Mouse (Mus musculus) G1E (cell line): ENCODE data around the gene Col7a1. TPM values are rescaled to one million over a fixed set of nuclear protein-coding genes. Genes with fewer than 3 reads are reported as not detected.
A peak's percentile ranks its signal among the peaks of the same experiment; 100 is the strongest.

Experiments used
- ATAC-seq: 2 replicates; pipeline ENCODE4 v1.8.0; 2016; ENCODE audit warnings: mild to moderate bottlenecking; ENCODE audit not compliant: insufficient number of reproducible peaks, poor library complexity, low FRiP score, severe bottlenecking; ENCODE audit errors: extremely low read depth
- DNase-seq: peaks from one replicate; pipeline ENCODE4 v3.0.0; 2012; ENCODE audit warnings: low spot score
- H3K27me3 ChIP-seq: 2 replicates; pipeline ENCODE4 v1.6.1; 2012; ENCODE audit warnings: mild to moderate bottlenecking, low read length, inconsistent platforms; ENCODE audit not compliant: insufficient read depth
- H3K36me3 ChIP-seq: replicated peaks from 2 replicates; pipeline ENCODE3; 2012; ENCODE audit warnings: mild to moderate bottlenecking, inconsistent platforms
- H3K4me1 ChIP-seq: 2 replicates; pipeline ENCODE4 v1.6.1; 2012; ENCODE audit warnings: low read depth, low read length, inconsistent platforms, mixed read lengths; ENCODE audit not compliant: insufficient read depth
- H3K4me3 ChIP-seq: 2 replicates; pipeline ENCODE4 v1.5.1; 2012; ENCODE audit warnings: low read depth, mild to moderate bottlenecking, inconsistent platforms, low read length, moderate library complexity, mixed read lengths
- H3K9me3 ChIP-seq: replicated peaks from 2 replicates; pipeline ENCODE4 v1.6.1; 2012; ENCODE audit warnings: inconsistent platforms
- CTCF ChIP-seq: IDR thresholded peaks from 2 replicates; pipeline ENCODE4 v1.5.1; 2012; ENCODE audit warnings: low read depth, low read length, inconsistent platforms, mixed read lengths
- GATA1 ChIP-seq: IDR thresholded peaks from 2 replicates; pipeline ENCODE4 v1.6.1; 2012; ENCODE audit warnings: borderline replicate concordance, low read length, inconsistent platforms, mixed read lengths
- GATA2 ChIP-seq: IDR thresholded peaks from 2 replicates; pipeline ENCODE4 v1.6.1; 2012; ENCODE audit warnings: low read depth, low read length, inconsistent platforms, borderline replicate concordance
- POLR2AphosphoS5 ChIP-seq: IDR thresholded peaks from 2 replicates; pipeline ENCODE4 v1.6.1; 2012; ENCODE audit warnings: low read depth, low read length, inconsistent platforms; ENCODE audit not compliant: insufficient replicate concordance
- TAL1 ChIP-seq: conservative IDR thresholded peaks from 2 replicates; pipeline ENCODE4 v1.6.1; 2012; ENCODE audit warnings: low read depth, low read length, inconsistent platforms, mixed read lengths
- polyA plus RNA-seq: library from polyadenylated mRNA; stranded (reverse); fragments of >175 nt; gene quantifications from 2 replicates; pipeline ENCODE4 v1.2.3, GENCODE M21; 2012
- total RNA-seq, 2 experiments: library from RNA; stranded (forward) in 1 of 2; stranded (reverse) in 1 of 2; fragments of 200-1000 nt in 1 of 2; fragments of >200 nt in 1 of 2; fragmentation: Nextera tagmentation in 1 of 2; gene quantifications; 2 replicates each; pipeline ENCODE4 v1.2.3; 2014 to 2017

Col7a1 gene
- total and polyA plus RNA-seq, 3 experiments: 0.28 to 1.1 (median 0.30) TPM

DNA sequence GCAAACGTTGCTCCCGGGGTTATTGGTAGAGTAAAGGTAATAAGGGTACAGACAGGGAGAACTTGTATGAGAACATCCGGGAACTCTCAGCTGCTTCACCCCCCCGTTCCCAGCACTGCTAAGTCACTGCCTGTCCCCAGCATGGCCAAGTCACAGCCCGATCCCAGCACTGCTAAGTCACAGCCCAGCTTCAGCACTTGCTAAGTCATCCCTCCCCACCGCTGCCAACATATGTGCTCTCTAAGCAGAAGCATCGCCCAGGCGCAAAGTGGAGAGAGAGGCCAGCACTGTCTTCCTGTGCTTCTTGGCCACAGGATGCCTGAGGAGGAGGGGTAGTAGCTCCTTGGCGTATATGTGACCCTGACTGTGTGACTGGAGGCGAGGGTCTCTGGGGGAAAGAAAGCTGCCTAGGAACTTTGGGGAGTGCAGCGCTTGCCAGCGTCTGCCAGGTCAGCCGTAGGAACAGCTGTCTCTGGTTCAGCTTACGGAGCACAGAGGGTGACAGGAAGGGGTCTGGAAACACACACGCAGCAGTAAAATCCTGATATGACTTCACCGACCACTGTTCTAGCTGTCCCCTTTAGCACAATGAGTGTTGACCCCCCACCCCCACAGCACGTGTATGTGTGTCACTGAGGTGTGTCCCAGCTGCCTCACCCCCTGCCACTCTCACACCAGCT lies 56.4 kb downstream of the Col7a1 start:
- peaks cover 14% of the 10 kb centered on the region for H3K4me1 ChIP-seq
- H3K36me3 ChIP-seq: peaks cover 69% of the 10 kb centered on the region
- TF ChIP-seq GATA1 (no peak), CTCF (no peak), GATA2 (no peak), TAL1 (no peak)
- H3K9me3 ChIP-seq: no peaks in the 10 kb centered on the region
- ATAC-seq (peak; percentile 95), DNase-seq (peak; percentile 55)
- no peak overlapping the region for H3K4me3 ChIP-seq
- H3K27me3 ChIP-seq: no peaks in the 10 kb centered on the region

DNA sequence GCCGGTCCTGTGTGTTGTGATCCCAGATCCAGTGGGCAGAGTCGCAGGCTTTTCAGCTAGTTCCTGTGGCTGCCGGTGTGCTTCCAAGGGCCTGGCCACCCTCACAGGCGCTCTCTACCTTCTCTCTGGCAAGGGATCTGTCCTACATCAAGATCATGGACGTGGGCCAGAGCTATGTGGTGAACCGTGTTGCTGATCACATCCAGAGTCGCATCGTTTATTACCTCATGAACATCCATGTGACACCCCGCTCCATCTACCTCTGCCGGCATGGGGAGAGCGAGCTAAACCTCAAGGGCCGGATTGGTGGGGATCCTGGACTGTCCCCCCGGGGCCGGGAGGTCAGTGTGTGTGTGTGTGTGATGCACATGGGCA lies 56.9 kb downstream of the Col7a1 start:
- DNase-seq (no peak), ATAC-seq (no peak)
- H3K36me3 ChIP-seq: peaks cover 66% of the 10 kb centered on the region
- no peaks in the 10 kb centered on the region for H3K27me3 ChIP-seq
- TF ChIP-seq GATA1 (no peak), GATA2 (no peak), TAL1 (no peak), CTCF (no peak), POLR2AphosphoS5 (no peak)
- peaks cover 14% of the 10 kb centered on the region for H3K4me1 ChIP-seq
- no peaks in the 10 kb centered on the region for H3K9me3 ChIP-seq
- H3K4me3 ChIP-seq: no peak overlapping the region

DNA sequence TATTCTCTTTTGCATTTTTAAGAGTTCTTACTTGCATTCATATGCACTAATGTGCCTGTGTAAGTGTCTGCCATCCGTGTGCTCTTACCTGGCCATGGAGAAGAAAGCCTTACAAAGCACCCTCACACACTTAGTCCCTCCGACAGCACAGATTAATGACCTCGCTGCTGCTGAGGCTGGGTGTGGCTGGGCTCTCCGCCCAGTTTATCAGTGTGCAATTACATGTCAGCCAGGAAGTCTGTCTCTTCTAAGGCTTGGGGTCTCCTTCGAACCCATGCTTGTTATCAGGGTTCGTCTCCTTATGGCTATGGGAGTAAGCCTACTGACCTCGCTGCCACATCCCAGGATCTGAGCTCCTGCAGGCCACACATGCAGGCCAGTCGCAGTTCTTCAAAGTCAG lies 62.0 kb downstream of the Col7a1 start:
- Histone ChIP-seq H3K27me3 (no peaks in the 10 kb centered on the region), H3K36me3 (peaks cover 31% of the 10 kb centered on the region), H3K9me3 (no peaks in the 10 kb centered on the region), H3K4me1 (peaks cover 6% of the 10 kb centered on the region), H3K4me3 (no peak overlapping the region)
- TF ChIP-seq TAL1 (no peak), GATA2 (no peak)
- ATAC-seq: no peak
- DNase-seq: no peak

DNA sequence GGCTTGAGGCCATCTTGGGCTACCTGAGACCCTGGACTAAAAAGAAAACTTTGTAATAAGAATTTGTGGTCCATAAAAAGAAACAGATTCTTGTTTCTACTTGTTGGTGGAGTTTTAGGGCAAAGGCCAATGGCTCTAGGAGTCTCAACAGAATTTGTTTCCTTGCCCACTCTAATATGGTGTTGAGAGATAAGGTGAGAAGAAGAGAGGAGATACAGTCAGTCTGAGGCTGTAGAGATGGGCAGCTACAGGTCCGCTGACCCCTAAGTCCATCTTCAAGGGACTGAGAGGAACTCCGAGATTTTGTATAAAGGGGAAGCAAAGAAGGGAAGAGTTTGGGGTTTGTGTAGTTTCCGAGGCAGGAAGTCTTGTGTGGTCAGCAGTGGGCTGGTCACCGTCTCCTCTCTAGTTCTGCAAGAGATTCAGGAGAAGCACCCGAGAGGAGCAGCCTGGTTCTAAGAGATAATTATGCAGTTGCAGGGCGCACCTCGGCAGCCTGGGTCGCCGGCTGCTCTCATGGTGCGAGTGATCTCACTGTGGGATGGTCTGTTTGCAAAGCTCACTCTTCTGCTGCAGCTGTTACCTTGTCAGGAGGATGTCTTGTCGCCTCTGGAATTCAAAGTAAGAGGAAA lies 63.7 kb downstream of the Col7a1 start:
- Histone ChIP-seq H3K27me3 (no peaks in the 10 kb centered on the region), H3K9me3 (no peaks in the 10 kb centered on the region), H3K36me3 (peaks cover 17% of the 10 kb centered on the region), H3K4me3 (no peak overlapping the region), H3K4me1 (peaks cover 6% of the 10 kb centered on the region)
- TF ChIP-seq POLR2AphosphoS5 (no peak), GATA2 (no peak), CTCF (no peak), TAL1 (no peak), GATA1 (no peak)
- ATAC-seq (no peak), DNase-seq (no peak)

DNA sequence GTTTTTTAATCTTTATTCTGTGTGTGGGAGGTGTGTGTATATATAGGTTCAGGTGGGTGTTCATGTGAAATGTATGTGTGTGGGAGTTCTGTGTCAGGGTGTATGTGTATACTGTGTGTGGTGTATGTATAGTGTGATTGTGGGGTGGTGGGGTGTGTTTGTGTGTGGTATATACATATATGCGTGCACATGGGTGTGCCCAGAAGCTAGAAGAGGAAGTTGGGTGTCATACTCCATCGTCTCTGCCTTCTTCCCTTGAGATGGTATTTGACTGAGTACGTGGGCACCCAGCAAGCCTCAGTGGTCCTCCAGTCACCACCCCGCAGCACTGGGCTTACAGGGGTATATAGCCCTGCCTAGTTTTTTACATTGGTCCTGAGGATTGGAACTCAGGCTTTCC lies 68.0 kb downstream of the Col7a1 start:
- no peaks in the 10 kb centered on the region for H3K9me3 ChIP-seq
- no peaks in the 10 kb centered on the region for H3K4me1 ChIP-seq
- no peaks in the 10 kb centered on the region for H3K27me3 ChIP-seq
- TF ChIP-seq GATA1: no peak
- no peak for TF ChIP-seq CTCF
- no peak for TF ChIP-seq POLR2AphosphoS5
- no peak for TF ChIP-seq TAL1
- no peak for TF ChIP-seq GATA2
- H3K36me3 ChIP-seq: peaks cover 30% of the 10 kb centered on the region
- ATAC-seq (no peak), DNase-seq (no peak)
- no peak overlapping the region for H3K4me3 ChIP-seq

DNA sequence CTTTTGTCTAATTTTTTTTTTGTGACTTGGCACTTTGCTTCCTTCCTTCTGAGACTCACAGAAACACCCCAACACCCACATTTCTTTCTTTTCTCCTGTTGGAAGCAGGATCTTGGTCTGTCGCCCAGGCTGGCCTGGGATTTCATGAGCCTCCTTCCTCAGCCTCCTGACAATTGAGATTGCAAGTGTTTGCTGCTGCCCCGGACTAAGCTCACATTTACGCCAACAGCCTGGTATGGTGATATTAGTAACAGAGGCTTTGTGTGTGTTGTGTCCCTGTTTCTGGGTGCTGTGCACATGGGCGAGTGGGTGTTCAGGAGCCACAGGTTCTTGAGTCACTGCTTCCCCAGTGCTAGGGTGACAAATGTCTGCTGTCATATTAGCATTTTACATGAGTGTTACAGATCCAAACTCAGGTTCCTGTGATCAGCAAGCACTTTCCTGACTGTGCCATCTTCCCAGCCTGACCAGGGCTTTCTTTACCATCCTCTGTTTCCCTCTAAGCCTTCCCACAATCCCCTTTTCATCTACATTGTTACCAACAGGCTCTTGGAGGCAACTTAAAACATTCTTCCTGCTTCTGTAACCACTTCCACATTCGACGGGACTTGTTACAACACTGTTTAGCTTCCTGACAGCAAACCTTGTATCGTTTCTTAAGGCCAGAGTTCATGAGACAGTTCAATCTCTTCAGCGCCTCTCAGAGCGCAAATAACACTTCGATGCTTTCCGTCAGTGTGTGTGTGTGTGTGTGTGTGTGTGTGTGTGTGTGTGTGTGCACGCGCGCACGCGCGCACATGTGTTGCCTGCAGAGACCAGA lies 69.7 kb downstream of the Col7a1 start:
- H3K27me3 ChIP-seq: no peaks in the 10 kb centered on the region; the same call in 1 of the 2 replicates
- no peaks in the 10 kb centered on the region for H3K9me3 ChIP-seq
- peaks cover 40% of the 10 kb centered on the region for H3K36me3 ChIP-seq
- H3K4me3 ChIP-seq: no peak overlapping the region
- DNase-seq: no peak
- H3K4me1 ChIP-seq: no peaks in the 10 kb centered on the region
- no peak for ATAC-seq
- TF ChIP-seq CTCF (no peak), POLR2AphosphoS5 (no peak), GATA1 (no peak), TAL1 (no peak)
